Comparison of ENCODE assay signal across 19 mouse cellular contexts in the genomic region with DNA sequence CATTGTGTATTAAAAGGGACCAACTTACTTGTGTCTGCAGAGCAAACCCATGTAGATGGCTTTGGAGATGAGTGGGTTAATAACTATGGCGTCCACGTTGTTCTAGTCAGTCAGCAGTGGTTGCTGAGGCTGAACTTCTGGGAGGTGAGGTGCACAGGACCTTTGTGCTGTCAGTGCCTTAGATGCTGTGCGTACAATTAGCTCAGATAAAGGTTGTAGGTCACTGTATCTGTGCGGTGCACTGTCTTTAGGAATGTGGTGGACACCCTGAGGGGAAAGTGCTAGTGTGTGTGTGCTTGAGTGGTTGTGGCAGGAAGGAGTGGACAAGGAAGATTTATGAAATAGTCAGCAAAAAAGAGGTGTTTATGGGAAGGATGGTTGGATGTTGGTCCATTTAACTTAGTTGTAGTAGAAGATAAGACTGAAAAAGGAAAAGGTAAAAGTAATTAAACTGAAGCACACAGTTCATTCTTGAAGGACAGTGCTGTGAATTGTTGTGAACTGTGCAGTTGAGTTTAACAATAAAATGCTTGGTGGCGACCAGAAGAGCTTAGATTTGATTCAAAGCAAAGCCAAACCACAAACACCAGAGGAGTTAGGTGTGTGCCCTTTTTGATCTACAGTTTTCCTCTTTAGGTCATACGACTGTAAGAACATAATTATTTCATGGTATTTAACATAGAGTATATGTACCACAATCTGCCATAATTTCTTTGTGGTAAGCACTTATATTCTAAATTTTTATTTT. TPM values are rescaled to one million over a fixed set of nuclear protein-coding genes. Genes with fewer than 3 reads are reported as not detected.
DNase-seq lines count a peak whose midpoint lies in the region; ATAC-seq and TF ChIP-seq lines count a peak whose summit lies in the region.
"Had no signal": no experiment of that assay in that cellular context is flagged by ENCODE, and none has a peak within 500 bp of the region (broad histone marks: within the 10 kb centered on the region; RNA-seq: fewer than 3 reads in every experiment).

No protein-coding gene starts in this region.

- no peak for DNase-seq in heart, adult 18-20 months
- no peak for DNase-seq in kidney, postnatal 10 days
- no peak for DNase-seq in forebrain, embryonic 14.5 days (ENCODE audit: low spot score)
- DNase-seq: cerebellum, postnatal 10 days; thymus, postnatal 4 days had no signal

- H3K4me3 ChIP-seq in heart, embryonic 12.5 days, result no peak overlapping the region
- H3K4me3 ChIP-seq in kidney, embryonic 16.5 days (ENCODE audit: low read length), result no peak overlapping the region
- no peak overlapping the region for H3K4me3 ChIP-seq in intestine, postnatal 0 days (ENCODE audit: low read depth, low read length)
- H3K4me3 ChIP-seq in forebrain, embryonic 14.5 days (ENCODE audit: low read depth, low read length), result no peak overlapping the region
- H3K4me3 ChIP-seq: forebrain, embryonic 15.5 days; kidney, embryonic 15.5 days; left cerebral cortex, adult 2 months; limb, embryonic 10.5 days; midbrain, embryonic 12.5 days; myocyte had no signal

- H3K27me3 ChIP-seq in heart, embryonic 12.5 days (replicated peaks), result no peaks in the 10 kb centered on the region
- no peaks in the 10 kb centered on the region for H3K27me3 ChIP-seq in kidney, embryonic 16.5 days (ENCODE audit: insufficient read depth, low read length)
- no peaks in the 10 kb centered on the region for H3K27me3 ChIP-seq in intestine, postnatal 0 days (replicated peaks; ENCODE audit: control insufficient read depth, insufficient read depth, low read length)
- no peaks in the 10 kb centered on the region for H3K27me3 ChIP-seq in forebrain, embryonic 14.5 days (replicated peaks; ENCODE audit: control insufficient read depth, insufficient read depth, low read length)
- H3K27me3 ChIP-seq: forebrain, embryonic 15.5 days; kidney, embryonic 15.5 days; midbrain, embryonic 12.5 days had no signal

- H3K36me3 ChIP-seq in heart, embryonic 12.5 days, result 0 out of 2 replicates have a peak, but pooled peaks cover 1% of the 10 kb centered on the region
- no peaks in the 10 kb centered on the region for H3K36me3 ChIP-seq in kidney, embryonic 16.5 days (ENCODE audit: insufficient read depth, low read length)
- H3K36me3 ChIP-seq in intestine, postnatal 0 days (ENCODE audit: control insufficient read depth, insufficient read depth), result no peaks in the 10 kb centered on the region
- no peaks in the 10 kb centered on the region for H3K36me3 ChIP-seq in forebrain, embryonic 14.5 days (ENCODE audit: control insufficient read depth, insufficient read depth, low read length)
- H3K36me3 ChIP-seq: forebrain, embryonic 15.5 days; kidney, embryonic 15.5 days; limb, embryonic 10.5 days; midbrain, embryonic 12.5 days had no signal

- no peaks in the 10 kb centered on the region for H3K9me3 ChIP-seq in heart, embryonic 12.5 days (replicated peaks)
- no peaks in the 10 kb centered on the region for H3K9me3 ChIP-seq in kidney, embryonic 16.5 days (ENCODE audit: low read length)
- no peaks in the 10 kb centered on the region for H3K9me3 ChIP-seq in intestine, postnatal 0 days (ENCODE audit: control insufficient read depth)
- H3K9me3 ChIP-seq in forebrain, embryonic 14.5 days (replicated peaks; ENCODE audit: control insufficient read depth, low read length), result no peaks in the 10 kb centered on the region
- H3K9me3 ChIP-seq: forebrain, embryonic 15.5 days; G1E; kidney, embryonic 15.5 days; limb, embryonic 10.5 days; midbrain, embryonic 12.5 days had no signal

- no peak overlapping the region for H3K4me2 ChIP-seq in heart, embryonic 12.5 days
- no peak overlapping the region for H3K4me2 ChIP-seq in kidney, embryonic 16.5 days (replicated peaks; ENCODE audit: low read depth, low read length)
- no peak overlapping the region for H3K4me2 ChIP-seq in intestine, postnatal 0 days (replicated peaks; ENCODE audit: low read depth)
- no peak overlapping the region for H3K4me2 ChIP-seq in forebrain, embryonic 14.5 days (ENCODE audit: low read length)
- H3K4me2 ChIP-seq: forebrain, embryonic 15.5 days; liver, embryonic 11.5 days; midbrain, embryonic 12.5 days had no signal

- TF ChIP-seq CTCF in intestine, postnatal 0 days (IDR thresholded peaks at IDR 0.05; ENCODE audit: low read depth), result no peak

- 27% methylated on average over 6 of the region's 6 CpGs for WGBS in heart, embryonic 12.5 days
- WGBS in kidney, embryonic 16.5 days, result 25% methylated on average over 6 of the region's 6 CpGs
- 24% methylated on average over 6 of the region's 6 CpGs for WGBS in intestine, postnatal 0 days
- 46% methylated on average over 6 of the region's 6 CpGs for WGBS in forebrain, embryonic 14.5 days

- peaks cover 83% of the 10 kb centered on the region for H3K4me1 ChIP-seq in heart, embryonic 12.5 days (replicated peaks)
- peaks cover 53% of the 10 kb centered on the region for H3K4me1 ChIP-seq in kidney, embryonic 16.5 days (ENCODE audit: insufficient read depth, low read length)
- H3K4me1 ChIP-seq in intestine, postnatal 0 days (replicated peaks; ENCODE audit: control insufficient read depth, insufficient read depth, low read length), result peaks cover 16% of the 10 kb centered on the region
- peaks cover 26% of the 10 kb centered on the region for H3K4me1 ChIP-seq in forebrain, embryonic 14.5 days (ENCODE audit: control insufficient read depth, insufficient read depth, low read length)

- peak overlapping the region; percentile 22 for H3K27ac ChIP-seq in heart, embryonic 12.5 days (ENCODE audit: poor library complexity, severe bottlenecking)
- H3K27ac ChIP-seq in kidney, embryonic 16.5 days (ENCODE audit: low read length), result no peak overlapping the region
- peak overlapping the region; percentile 37; the same call in 1 of the 2 replicates for H3K27ac ChIP-seq in intestine, postnatal 0 days (ENCODE audit: low read depth, low read length)
- no peak overlapping the region for H3K27ac ChIP-seq in forebrain, embryonic 14.5 days (ENCODE audit: low read depth, low read length)
- H3K27ac ChIP-seq: forebrain, embryonic 15.5 days; limb, embryonic 10.5 days; midbrain, embryonic 12.5 days had no signal

- no peak overlapping the region for H3K9ac ChIP-seq in heart, embryonic 12.5 days
- no peak overlapping the region for H3K9ac ChIP-seq in kidney, embryonic 16.5 days (replicated peaks; ENCODE audit: low read length)
- no peak overlapping the region for H3K9ac ChIP-seq in intestine, postnatal 0 days (ENCODE audit: low read depth, low read length)
- no peak overlapping the region for H3K9ac ChIP-seq in forebrain, embryonic 14.5 days (ENCODE audit: low read length)
- H3K9ac ChIP-seq: forebrain, embryonic 15.5 days; kidney, embryonic 15.5 days; midbrain, embryonic 12.5 days had no signal

- ATAC-seq in heart, embryonic 12.5 days (ENCODE audit: insufficient number of reproducible peaks, low FRiP score), result no peak
- ATAC-seq in kidney, embryonic 16.5 days (ENCODE audit: low FRiP score, low TSS enrichment), result 0 out of 2 replicates have a peak, but pooled peaks have one; percentile 27
- ATAC-seq in activated CD4-positive, CD25-positive, alpha-beta regulatory T cell, adult 4 months, result peak; percentile 16
- peak; percentile 66 for ATAC-seq in intestine, postnatal 0 days
- no peak for ATAC-seq in forebrain, embryonic 14.5 days
- no peak for ATAC-seq in cerebellum, adult (ENCODE audit: insufficient number of reproducible peaks, low FRiP score, low TSS enrichment)
- ATAC-seq: CD4-positive, CD25-positive, alpha-beta regulatory T cell, adult 4 months had no signal

RNA-seq across cellular contexts. Expression of a gene that starts 30.3 kb away (rescaled TPM):
- polyA plus RNA-seq in heart, embryonic 12.5 days (2016; fragmentation: Nextera tagmentation; extraction: Ambion mirVana), result 7.3 and 7.9 TPM in 2 replicates
- total RNA-seq in heart, adult 18-20 months (2021), result 10 to 100 TPM; 64.8 to 73.1 TPM
- 8.3 and 10.3 TPM in 2 replicates for polyA plus RNA-seq in kidney, embryonic 16.5 days (2015; fragmentation: Nextera tagmentation; extraction: Ambion mirVana)
- polyA plus RNA-seq in activated CD4-positive, CD25-positive, alpha-beta regulatory T cell, adult 4 months (2017; shearing (Covaris generic)), result 10 to 100 TPM; 19.2 to 25.6 TPM
- 8.0 and 8.3 TPM in 2 replicates for polyA plus RNA-seq in intestine, postnatal 0 days (2015; fragmentation: Nextera tagmentation; extraction: Ambion mirVana)
- 14.8 and 15.6 TPM in 2 replicates for polyA plus RNA-seq in forebrain, embryonic 14.5 days (2014; fragmentation: Nextera tagmentation; extraction: Ambion mirVana)

Comparison
In these comparisons a context has a peak if more than half of its experiments do, and no peak if none do; other contexts are left out.
1. ATAC-seq: peak in kidney, embryonic 16.5 days (single experiment), activated CD4-positive, CD25-positive, alpha-beta regulatory T cell, adult 4 months (single experiment) and intestine, postnatal 0 days (single experiment); none in heart, embryonic 12.5 days (single experiment), forebrain, embryonic 14.5 days (single experiment) and cerebellum, adult (single experiment).
2. H3K27ac ChIP-seq: peak in heart, embryonic 12.5 days (single experiment) and intestine, postnatal 0 days (single experiment); none in kidney, embryonic 16.5 days (single experiment) and forebrain, embryonic 14.5 days (single experiment).